Mouse (Mus musculus) olfactory bulb, adult 2 months (tissue): ENCODE data around the gene Inava. TPM values are rescaled to one million over a fixed set of nuclear protein-coding genes. Genes with fewer than 3 reads are reported as not detected.

ENCODE experiments used
- H3K27ac ChIP-seq: fragments of 200-500 bp; 2 replicates; pipeline ENCODE4 v1.5.1; 2012; ENCODE audit warnings: low read depth, low read length; ENCODE audit not compliant: insufficient read depth
- H3K4me1 ChIP-seq: fragments of 200-500 bp; 2 replicates; pipeline ENCODE4 v1.6.1; 2012; ENCODE audit warnings: low read length; ENCODE audit not compliant: control insufficient read depth, insufficient read depth
- H3K4me3 ChIP-seq: fragments of 200-500 bp; 2 replicates; pipeline ENCODE4 v1.5.1; 2012; ENCODE audit warnings: mild to moderate bottlenecking, low read depth, low read length, moderate library complexity; ENCODE audit not compliant: insufficient read depth
- CTCF ChIP-seq: fragments of 200-500 bp; IDR thresholded peaks from 2 replicates; pipeline ENCODE4 v1.5.1; 2012; ENCODE audit warnings: low read depth, mild to moderate bottlenecking, low read length, moderate library complexity; ENCODE audit not compliant: insufficient read depth
- POLR2A ChIP-seq: fragments of 200-500 bp; IDR thresholded peaks from 2 replicates; pipeline ENCODE4 v1.6.1; 2012; ENCODE audit warnings: mild to moderate bottlenecking, low read depth, low read length, moderate library complexity; ENCODE audit not compliant: insufficient read depth
- WGBS: fragments of 180-500 bp; shearing (Covaris S2); methylation state at CpG from one replicate; pipeline ENCODE4 v1.1.7; 2018; 5-methylcytosine and 5-hydroxymethylcytosine counted together
- polyA plus RNA-seq: library from polyadenylated mRNA; stranded (reverse); fragments of >200 nt; gene quantifications from 2 replicates; pipeline ENCODE4 v1.2.4, GENCODE M21; 2012; ENCODE audit warnings: low replicate concordance; ENCODE audit not compliant: missing spikeins, insufficient read depth, insufficient read length

Gene Inava
- polyA plus RNA-seq: not detected in 2 replicates

DNA sequence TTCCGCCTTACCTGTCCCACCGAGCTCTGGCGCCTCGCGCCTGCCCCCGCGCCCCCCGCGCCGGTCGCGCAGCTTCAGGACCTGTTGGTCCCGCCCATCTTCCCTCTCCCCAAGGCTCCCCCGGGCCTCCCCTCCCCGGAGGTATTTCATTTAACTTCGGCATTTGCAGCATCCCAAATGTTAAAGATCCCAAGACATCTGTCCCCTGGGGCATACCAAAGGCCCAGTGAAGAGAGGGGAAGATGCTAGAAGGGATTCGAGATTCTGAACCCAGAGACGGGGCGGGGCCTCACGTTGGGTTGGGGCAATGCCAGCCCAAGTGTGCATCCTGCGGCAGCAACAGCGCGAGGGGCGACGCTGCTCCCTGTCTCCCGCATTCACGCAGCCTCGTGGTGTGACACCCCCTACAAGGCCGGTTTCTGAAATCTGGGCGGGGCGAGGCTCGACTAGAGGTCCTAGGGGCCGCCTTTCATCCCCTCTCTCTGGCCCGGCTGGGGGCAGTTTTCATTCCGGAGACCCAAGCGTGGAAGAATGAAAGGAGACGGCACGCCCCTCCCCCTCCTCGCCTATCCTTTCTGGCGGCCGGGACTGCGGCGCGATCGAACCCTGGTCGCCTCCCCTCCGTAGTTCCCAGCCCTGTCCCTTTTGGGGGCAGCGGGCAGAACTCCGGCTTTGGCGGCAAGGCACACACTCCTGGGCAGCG, at the start of gene Inava:
Inava (minus strand) TSS at position 373 of the 703 bp plus-strand sequence.
- Histone ChIP-seq H3K4me1 (peaks cover 9% of the 10 kb centered on the region), H3K4me3 (peak within 1 kb of the TSS; percentile 61), H3K27ac (no peak within 1 kb of the TSS)
- no peak for TF ChIP-seq CTCF
- TF ChIP-seq POLR2A: no peak
- WGBS: 1% methylated on average over 51 of the region's 51 CpGs

DNA sequence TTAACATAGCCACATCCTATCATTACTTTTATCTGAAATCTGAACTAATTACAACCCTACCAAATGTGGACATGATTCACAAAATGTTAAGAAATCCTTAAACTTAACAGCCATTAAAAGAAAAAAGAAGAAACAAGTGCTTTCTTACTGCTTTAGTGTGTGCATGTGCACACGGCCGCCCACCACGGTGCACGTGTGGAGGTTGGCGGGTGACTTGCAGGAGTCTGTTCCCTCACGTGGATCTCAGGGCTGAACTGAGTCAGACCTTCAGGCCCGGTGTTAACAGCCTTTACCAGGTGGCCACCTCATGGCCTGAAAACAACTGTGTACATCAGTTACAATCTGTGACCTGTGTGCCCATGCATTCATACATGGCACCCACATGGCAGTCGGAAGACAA, 43.3 kb upstream of the Inava start:
- WGBS: 49% methylated on average over 8 of the region's 8 CpGs
- TF ChIP-seq POLR2A (no peak), CTCF (no peak)
- H3K4me3 ChIP-seq: no peak overlapping the region
- peak overlapping the region; percentile 27 for H3K27ac ChIP-seq
- peaks cover 10% of the 10 kb centered on the region for H3K4me1 ChIP-seq

DNA sequence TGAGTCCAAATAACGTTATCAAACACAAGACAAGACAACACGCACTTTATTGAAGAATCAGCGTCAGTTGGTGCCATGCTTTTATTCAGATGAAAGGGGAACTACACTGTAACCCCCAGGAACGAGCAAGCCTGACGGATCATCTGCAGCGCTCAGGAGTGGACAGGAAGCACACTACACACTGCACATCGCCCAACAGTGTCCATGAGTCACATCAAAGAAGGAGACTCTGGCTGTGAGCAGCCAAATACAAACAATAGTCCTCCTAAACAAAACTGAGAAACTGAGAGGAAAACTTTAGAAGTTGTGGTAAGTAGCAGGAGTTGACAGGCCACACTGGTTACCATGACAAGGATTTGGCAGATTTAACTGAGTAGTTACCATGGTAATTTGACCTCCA, 34.2 kb upstream of the Inava start:
- Histone ChIP-seq H3K4me1 (no peaks in the 10 kb centered on the region), H3K4me3 (no peak overlapping the region), H3K27ac (no peak overlapping the region)
- 62% methylated on average over 7 of the region's 7 CpGs for WGBS
- TF ChIP-seq CTCF (no peak), POLR2A (no peak)

DNA sequence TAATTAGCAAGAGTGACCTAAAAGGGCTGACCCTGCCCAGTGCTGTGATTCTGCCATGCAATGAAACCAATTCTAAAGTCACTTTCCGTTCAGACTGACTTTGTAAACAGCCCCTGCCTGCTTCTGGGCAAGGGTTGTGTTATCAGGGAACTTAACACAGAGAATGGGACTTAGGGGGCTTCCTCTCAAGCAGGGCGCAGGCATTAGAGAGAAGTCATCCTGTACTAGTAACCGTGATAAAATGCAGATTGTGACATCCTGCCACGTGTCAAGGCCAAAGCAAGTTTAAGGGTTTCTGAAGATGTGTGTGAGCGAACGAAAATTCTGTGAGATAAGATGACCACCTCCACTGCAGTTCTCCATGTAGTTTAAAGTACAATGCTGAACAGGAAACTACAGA, 32.1 kb upstream of the Inava start:
- TF ChIP-seq POLR2A (no peak), CTCF (no peak)
- H3K27ac ChIP-seq: no peak overlapping the region
- 82% methylated on average over 6 of the region's 6 CpGs for whole genome bisulfite sequencing
- no peak overlapping the region for H3K4me3 ChIP-seq
- peaks cover 4% of the 10 kb centered on the region for H3K4me1 ChIP-seq

DNA sequence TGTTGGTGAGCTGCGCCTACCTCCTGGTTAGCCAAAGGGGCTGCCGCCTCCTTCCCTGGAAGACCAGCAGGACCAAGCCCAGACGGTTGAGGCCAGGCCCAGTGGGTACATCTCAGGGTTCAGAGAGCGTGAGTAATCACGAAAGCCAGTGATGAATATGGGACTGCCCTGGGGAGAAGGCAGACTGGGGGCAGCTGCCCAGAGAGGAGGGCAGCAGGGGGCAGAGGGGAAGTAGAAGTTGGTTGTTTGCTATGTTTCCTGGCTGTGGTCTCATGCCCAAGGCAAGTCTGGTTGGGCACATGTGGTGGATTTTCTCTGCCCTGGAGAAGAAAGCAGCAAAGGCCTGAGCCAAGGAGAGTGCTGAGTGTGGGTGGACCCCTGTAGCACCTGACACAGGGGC, 29.3 kb upstream of the Inava start:
- 81% methylated on average over 5 of the region's 5 CpGs for WGBS
- H3K4me3 ChIP-seq: no peak overlapping the region
- peaks cover 19% of the 10 kb centered on the region for H3K4me1 ChIP-seq
- TF ChIP-seq CTCF (no peak), POLR2A (no peak)
- H3K27ac ChIP-seq: no peak overlapping the region

DNA sequence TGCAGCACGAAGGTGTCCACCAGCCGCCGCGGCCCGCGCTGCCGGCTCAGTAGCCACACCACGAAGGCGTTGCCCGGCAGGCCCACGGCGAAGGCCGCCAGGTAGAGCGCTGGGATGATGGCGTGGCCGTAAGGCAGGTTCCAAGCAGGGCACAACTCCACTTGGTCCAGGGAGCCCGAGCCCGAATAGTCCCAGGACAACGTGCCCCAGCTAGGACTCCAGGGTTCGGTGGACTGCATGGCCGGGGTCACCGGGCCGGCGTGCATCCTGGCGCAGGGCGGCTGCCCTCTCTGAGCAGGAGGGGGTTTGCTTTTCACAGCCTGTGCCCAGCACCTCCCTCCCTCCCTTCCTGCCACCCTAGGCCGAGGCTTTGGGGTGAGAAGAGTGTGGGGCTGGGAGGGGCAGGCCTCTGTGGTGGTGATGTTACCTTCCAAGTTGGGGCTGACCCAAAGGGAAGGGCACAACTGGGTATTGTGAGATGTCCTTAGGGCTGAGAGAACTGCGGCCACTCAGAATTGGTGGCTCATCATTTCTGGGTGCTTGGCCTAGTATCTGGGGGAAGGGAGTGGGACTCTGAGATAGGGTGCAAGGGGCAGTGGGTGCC, 26.7 kb upstream of the Inava start, which contains the start of gene Gpr25:
Gpr25 (minus strand) TSS at position 239 of the 604 bp plus-strand sequence.
- WGBS: 15% methylated on average over 28 of the region's 28 CpGs

DNA sequence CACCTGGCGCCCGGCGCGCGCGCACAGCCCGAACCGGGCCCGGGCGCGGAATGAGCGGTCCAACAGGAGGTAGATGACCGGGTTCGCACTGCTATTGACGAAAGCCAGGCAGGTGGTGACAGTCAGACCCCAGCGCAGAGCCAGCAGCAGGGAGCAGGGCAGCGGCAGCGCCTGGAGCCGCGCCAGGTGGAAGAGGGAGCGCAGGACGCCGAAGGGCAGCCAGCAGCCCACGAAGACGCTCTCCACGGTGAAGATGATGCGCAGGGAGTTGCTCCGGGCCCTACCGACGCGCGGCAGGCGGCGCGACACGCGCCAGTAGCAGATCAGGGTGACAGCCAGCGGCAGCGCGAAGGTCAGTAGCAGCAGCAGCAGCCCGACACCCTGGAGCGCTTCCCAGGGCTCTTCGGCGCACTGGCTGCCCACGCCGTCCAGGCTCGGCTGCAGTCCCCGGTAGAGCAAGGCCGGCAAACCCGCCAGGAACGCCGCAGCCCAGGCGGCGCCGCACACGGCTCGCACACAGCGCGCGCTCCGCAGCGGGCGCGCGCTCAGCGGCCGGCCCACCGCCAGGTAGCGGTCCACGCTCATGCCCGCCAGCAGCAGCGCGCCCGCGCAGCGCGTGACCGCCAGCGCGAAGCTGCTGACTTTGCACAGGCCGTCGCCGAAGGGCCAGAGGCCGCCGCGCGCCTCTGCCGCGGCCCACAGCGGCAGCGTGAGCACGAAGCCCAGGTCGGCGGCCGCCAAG, 26.0 kb upstream of the Inava start:
- Histone ChIP-seq H3K4me3 (peak overlapping the region; percentile 66), H3K4me1 (peaks cover 19% of the 10 kb centered on the region), H3K27ac (no peak overlapping the region)
- WGBS: under 1% methylated on average over 95 of the region's 95 CpGs
- TF ChIP-seq POLR2A (peak; percentile 31; the same call in 1 of the 2 replicates), CTCF (no peak)

More for the DNA sequence above, 26.7 kb upstream of the Inava start, which contains the start of gene Gpr25:
- peak within 1 kb of the TSS; percentile 66 for H3K4me3 ChIP-seq
- H3K4me1 ChIP-seq: peaks cover 19% of the 10 kb centered on the region
- no peak within 1 kb of the TSS for H3K27ac ChIP-seq
- TF ChIP-seq CTCF (no peak), POLR2A (no peak)

DNA sequence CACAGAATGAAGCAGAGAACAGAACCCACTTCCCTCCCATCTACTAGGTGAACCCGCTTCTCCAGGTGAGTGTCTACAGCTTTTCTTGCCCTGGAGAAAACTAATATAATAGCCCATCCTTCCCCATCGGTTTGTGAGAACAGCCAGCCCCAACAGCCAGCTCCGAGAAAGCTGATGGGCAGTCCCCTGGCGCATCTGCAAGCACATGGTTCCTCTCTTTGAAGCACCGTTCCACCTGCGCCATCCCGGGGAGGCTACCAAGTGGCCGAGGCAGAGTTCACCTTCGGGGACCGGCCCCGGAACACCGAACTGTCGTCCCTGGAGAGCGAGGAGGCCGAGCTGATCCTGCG, 25.5 kb upstream of the Inava start:
- TF ChIP-seq POLR2A (no peak), CTCF (no peak)
- H3K27ac ChIP-seq: no peak overlapping the region
- WGBS: 5% methylated on average over 16 of the region's 16 CpGs
- peaks cover 19% of the 10 kb centered on the region for H3K4me1 ChIP-seq
- peak overlapping the region; percentile 66 for H3K4me3 ChIP-seq

DNA sequence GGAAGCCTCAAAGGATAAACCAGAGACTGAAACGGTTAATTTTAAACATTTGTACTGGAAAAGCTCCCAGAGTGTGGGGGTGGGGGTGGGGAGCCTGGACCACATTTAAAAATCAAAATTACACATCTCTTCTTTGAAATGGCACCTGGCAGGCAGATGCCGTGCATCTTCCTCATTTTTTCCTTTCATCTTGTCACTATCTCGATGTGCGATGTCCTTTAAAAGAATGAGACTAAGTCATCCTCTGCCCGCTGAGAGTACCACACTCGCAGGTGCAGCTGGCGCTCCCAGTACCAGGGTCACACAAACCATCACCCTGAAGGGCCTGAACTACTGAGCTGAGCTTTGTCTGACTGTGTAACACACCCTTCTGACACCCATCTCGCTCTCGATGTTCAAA, 24.4 kb upstream of the Inava start:
- no peak overlapping the region for H3K4me3 ChIP-seq
- H3K27ac ChIP-seq: no peak overlapping the region
- H3K4me1 ChIP-seq: peaks cover 19% of the 10 kb centered on the region
- TF ChIP-seq CTCF: no peak
- TF ChIP-seq POLR2A: no peak
- WGBS: 72% methylated on average over 9 of the region's 9 CpGs
